Mouse (Mus musculus) brain, adult 10 weeks (tissue): ENCODE results near the gene Esp34. TPM values are rescaled to one million over a fixed set of nuclear protein-coding genes. Genes with fewer than 3 reads are reported as not detected.

Experiments used
- polyA plus RNA-seq: library from polyadenylated mRNA; stranded (reverse); fragments of 350-450 nt; fragmentation: Illumina TruSeq; extraction: RNeasy Lipid Tissue Mini Kit (QIAGEN cat#74804); gene quantifications from one replicate; pipeline ENCODE4 v1.2.3, GENCODE M21; 2015; ENCODE audit warnings: low read depth, low replicate concordance

The Esp34 gene
- not detected for polyA plus RNA-seq

GRCm38 (mm10) chr17:38553892-38554291 is at the start of gene Esp34:
Gene Esp34 (plus strand): TSS chr17:38554192.

Other genes with a start within 250 kb of the Esp34 start
- gene Olfr137, start 246.6 kb upstream of the Esp34 start, polyA plus RNA-seq = not detected
- not detected for gene Olfr136, start 224.4 kb upstream of the Esp34 start, polyA plus RNA-seq
- gene Esp36, start 134.0 kb upstream of the Esp34 start, polyA plus RNA-seq = not detected
- gene Esp31, start 85.3 kb downstream of the Esp34 start, polyA plus RNA-seq = not detected